Mouse (Mus musculus) embryonic fibroblast, embryonic 13.5 days (primary cell): ENCODE data around the gene Sf3b4.

Experiments
- CTCF ChIP-seq: IDR thresholded peaks from 2 replicates; pipeline ENCODE4 v1.5.1; 2011; ENCODE audit warnings: mild to moderate bottlenecking, control low read depth, low read length, moderate library complexity, borderline replicate concordance; ENCODE audit not compliant: insufficient read depth
- POLR2A ChIP-seq: IDR thresholded peaks from 2 replicates; pipeline ENCODE4 v1.6.1; 2011; ENCODE audit warnings: low read depth, mild to moderate bottlenecking, control low read depth, low read length, moderate library complexity

- no peak for TF ChIP-seq CTCF
- no peak for TF ChIP-seq POLR2A
These were observed 38.7 kb upstream of the Sf3b4 start for GRCm38 (mm10) chr3:96133327-96133905.
